11 mouse cellular contexts compared by ENCODE assay signal in the genomic region with DNA sequence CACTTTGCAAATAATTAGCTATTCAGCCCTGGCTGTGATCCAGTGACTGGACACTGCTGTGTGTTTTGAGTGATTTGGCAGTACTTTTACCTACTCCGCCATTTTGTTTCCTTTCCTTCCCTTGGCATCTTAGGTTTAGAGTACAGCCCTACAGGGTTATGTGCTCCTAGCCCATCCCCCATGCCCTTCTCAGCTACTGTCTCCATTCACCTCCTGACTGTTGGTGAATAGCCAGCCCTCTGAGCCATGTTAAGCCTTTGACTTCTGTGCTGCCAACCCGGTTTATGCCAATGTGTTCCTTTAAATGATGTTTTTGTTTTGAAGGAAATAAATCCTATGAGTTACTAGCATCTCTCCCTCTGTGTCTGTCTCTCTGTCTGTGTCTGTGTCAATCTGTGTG.
"Had no signal": no experiment of that assay in that cellular context is flagged by ENCODE, and none has a peak within 500 bp of the region (broad histone marks: within the 10 kb centered on the region; RNA-seq: fewer than 3 reads in every experiment).

No protein-coding gene starts in this region.

- DNase-seq: kidney, adult 11 months; kidney, postnatal 14 days; kidney, postnatal 4 days; liver, embryonic 13.5 days; lung, adult 2 months; right cerebral cortex, adult 18-20 months; right cerebral cortex, postnatal 14 days; right cerebral cortex, postnatal 4 days; thymus, adult 2 months; thymus, postnatal 14 days; thymus, postnatal 4 days had no signal
